Mouse (Mus musculus) forebrain, embryonic 15.5 days (tissue): ENCODE measurements around the gene Bicra. TPM values are rescaled to one million over a fixed set of nuclear protein-coding genes. Genes with fewer than 3 reads are reported as not detected.
A peak's percentile ranks its signal among the peaks of the same experiment; 100 is the strongest.

ENCODE experiments used
- ATAC-seq: fragments of 200-750 bp; cut with Nextera tagmentation; replicated peaks from 2 replicates; pipeline ENCODE4 v1.8.0; 2017; ENCODE audit warnings: mild to moderate bottlenecking, moderate TSS enrichment, moderate library complexity
- H3K27ac ChIP-seq: fragments of 300-500 bp; sonication (generic); replicated peaks from 2 replicates; pipeline ENCODE4 v1.5.1; 2015; ENCODE audit warnings: mild to moderate bottlenecking, inconsistent platforms
- H3K27me3 ChIP-seq: fragments of 300-500 bp; sonication (generic); 2 replicates; pipeline ENCODE4 v1.6.1; 2015; ENCODE audit warnings: inconsistent platforms
- H3K36me3 ChIP-seq: fragments of 300-500 bp; sonication (generic); 2 replicates; pipeline ENCODE4 v1.6.1; 2015; ENCODE audit warnings: mild to moderate bottlenecking, inconsistent platforms
- H3K4me1 ChIP-seq: fragments of 300-500 bp; sonication (generic); 2 replicates; pipeline ENCODE4 v1.6.1; 2015; ENCODE audit warnings: inconsistent platforms
- H3K4me2 ChIP-seq: fragments of 300-500 bp; sonication (generic); replicated peaks from 2 replicates; pipeline ENCODE4 v1.6.1; 2015; ENCODE audit warnings: mild to moderate bottlenecking, inconsistent platforms
- H3K4me3 ChIP-seq: fragments of 300-500 bp; sonication (generic); 2 replicates; pipeline ENCODE4 v1.5.1; 2015; ENCODE audit warnings: mild to moderate bottlenecking, inconsistent platforms
- H3K9ac ChIP-seq: fragments of 300-500 bp; sonication (generic); replicated peaks from 2 replicates; pipeline ENCODE4 v1.6.1; 2015; ENCODE audit warnings: mild to moderate bottlenecking, inconsistent platforms
- H3K9me3 ChIP-seq: fragments of 300-500 bp; sonication (generic); 2 replicates; pipeline ENCODE4 v1.6.1; 2016; ENCODE audit warnings: inconsistent platforms
- WGBS: fragments of 180-500 bp; shearing (Covaris S2); methylation state at CpG from one replicate; pipeline ENCODE4 v1.1.7; 2015; ENCODE audit warnings: mixed read lengths; 5-methylcytosine and 5-hydroxymethylcytosine counted together
- polyA plus RNA-seq: library from polyadenylated mRNA; unstranded; fragments of >200 nt; fragmentation: Nextera tagmentation; extraction: Ambion mirVana; gene quantifications from 2 replicates; pipeline ENCODE4 v1.2.1, GENCODE M21; 2015

Gene Bicra
- polyA plus RNA-seq, 1 experiment from 2014 or later, result 10.1 TPM

- H3K36me3 ChIP-seq, result no peaks in the 10 kb centered on the region
- no peaks in the 10 kb centered on the region for H3K9me3 ChIP-seq
- WGBS, result 89% methylated on average over 7 of the region's 7 CpGs
- ATAC-seq, result no peak
- no peak overlapping the region for H3K9ac ChIP-seq
- no peak overlapping the region for H3K4me2 ChIP-seq
- H3K4me1 ChIP-seq, result peaks cover 5% of the 10 kb centered on the region; the same call in 1 of the 2 replicates
- H3K4me3 ChIP-seq, result no peak overlapping the region
- H3K27me3 ChIP-seq, result no peaks in the 10 kb centered on the region
- no peak overlapping the region for H3K27ac ChIP-seq
Observed at GRCm38 (mm10) chr7:16009636-16010035, 38.1 kb downstream of the Bicra start.

GRCm38 (mm10) chr7:16005020-16005419 lies 42.7 kb downstream of the Bicra start:
- Histone ChIP-seq H3K9me3 (no peaks in the 10 kb centered on the region), H3K4me2 (no peak overlapping the region), H3K36me3 (no peaks in the 10 kb centered on the region), H3K27ac (no peak overlapping the region), H3K9ac (no peak overlapping the region), H3K4me1 (peaks cover 20% of the 10 kb centered on the region), H3K27me3 (no peaks in the 10 kb centered on the region), H3K4me3 (no peak overlapping the region)
- ATAC-seq, result no peak
- 72% methylated on average over 3 of the region's 3 CpGs for WGBS

- ATAC-seq, result no peak
- H3K9ac ChIP-seq, result no peak overlapping the region
- no peak overlapping the region for H3K27ac ChIP-seq
- no peaks in the 10 kb centered on the region for H3K9me3 ChIP-seq
- H3K4me1 ChIP-seq, result peaks cover 20% of the 10 kb centered on the region
- no peaks in the 10 kb centered on the region for H3K36me3 ChIP-seq
- H3K4me3 ChIP-seq, result no peak overlapping the region
- H3K27me3 ChIP-seq, result no peaks in the 10 kb centered on the region
- H3K4me2 ChIP-seq, result no peak overlapping the region
- WGBS, result 46% methylated on average over 12 of the region's 12 CpGs
Observed at GRCm38 (mm10) chr7:16004177-16004856, 43.4 kb downstream of the Bicra start.

GRCm38 (mm10) chr7:16003032-16003431 lies 44.7 kb downstream of the Bicra start:
- no peak overlapping the region for H3K4me3 ChIP-seq
- ATAC-seq, result no peak
- no peaks in the 10 kb centered on the region for H3K27me3 ChIP-seq
- 74% methylated on average over 4 of the region's 4 CpGs for WGBS
- H3K9ac ChIP-seq, result no peak overlapping the region
- no peaks in the 10 kb centered on the region for H3K36me3 ChIP-seq
- no peak overlapping the region; the same call in 1 of the 2 replicates for H3K27ac ChIP-seq
- no peak overlapping the region for H3K4me2 ChIP-seq
- H3K9me3 ChIP-seq, result no peaks in the 10 kb centered on the region
- H3K4me1 ChIP-seq, result peaks cover 20% of the 10 kb centered on the region

GRCm38 (mm10) chr7:16002171-16002570 lies 45.5 kb downstream of the Bicra start:
- peak; percentile 30; the same call in 1 of the 2 replicates for ATAC-seq
- no peak overlapping the region for H3K4me2 ChIP-seq
- no peak overlapping the region for H3K4me3 ChIP-seq
- peaks cover 9% of the 10 kb centered on the region; the same call in 1 of the 2 replicates for H3K36me3 ChIP-seq
- no peaks in the 10 kb centered on the region for H3K9me3 ChIP-seq
- H3K9ac ChIP-seq, result no peak overlapping the region
- H3K27ac ChIP-seq, result 0 out of 2 replicates have a peak overlapping the region, but pooled peaks have one; percentile 24
- no peaks in the 10 kb centered on the region for H3K27me3 ChIP-seq
- WGBS, result 83% methylated on average over 5 of the region's 5 CpGs
- H3K4me1 ChIP-seq, result peaks cover 20% of the 10 kb centered on the region

- 0 out of 2 replicates have a peak overlapping the region, but pooled peaks have one; percentile 24 for H3K27ac ChIP-seq
- no peak overlapping the region for H3K9ac ChIP-seq
- H3K9me3 ChIP-seq, result no peaks in the 10 kb centered on the region
- 95% methylated on average over 1 of the region's 1 CpGs for WGBS
- no peak overlapping the region for H3K4me3 ChIP-seq
- peaks cover 12% of the 10 kb centered on the region; the same call in 1 of the 2 replicates for H3K36me3 ChIP-seq
- no peak overlapping the region for H3K4me2 ChIP-seq
- no peaks in the 10 kb centered on the region for H3K27me3 ChIP-seq
- H3K4me1 ChIP-seq, result peaks cover 20% of the 10 kb centered on the region
- ATAC-seq, result no peak
Observed at GRCm38 (mm10) chr7:16001691-16002090, 46.0 kb downstream of the Bicra start.

- H3K4me2 ChIP-seq, result no peak overlapping the region
- H3K9me3 ChIP-seq, result no peaks in the 10 kb centered on the region
- ATAC-seq, result no peak
- peaks cover 71% of the 10 kb centered on the region for H3K36me3 ChIP-seq
- no peaks in the 10 kb centered on the region for H3K27me3 ChIP-seq
- no peaks in the 10 kb centered on the region for H3K4me1 ChIP-seq
- WGBS, result 89% methylated on average over 4 of the region's 4 CpGs
- no peak overlapping the region for H3K9ac ChIP-seq
- H3K27ac ChIP-seq, result no peak overlapping the region
- H3K4me3 ChIP-seq, result no peak overlapping the region
Observed at GRCm38 (mm10) chr7:15993789-15994188, 53.9 kb downstream of the Bicra start.

GRCm38 (mm10) chr7:15993152-15993551 lies 54.6 kb downstream of the Bicra start:
- no peak overlapping the region for H3K27ac ChIP-seq
- no peaks in the 10 kb centered on the region for H3K4me1 ChIP-seq
- peaks cover 78% of the 10 kb centered on the region for H3K36me3 ChIP-seq
- H3K27me3 ChIP-seq, result no peaks in the 10 kb centered on the region
- ATAC-seq, result no peak
- no peak overlapping the region for H3K4me2 ChIP-seq
- H3K9me3 ChIP-seq, result no peaks in the 10 kb centered on the region
- no peak overlapping the region for H3K4me3 ChIP-seq
- 77% methylated on average over 3 of the region's 3 CpGs for WGBS
- H3K9ac ChIP-seq, result no peak overlapping the region

GRCm38 (mm10) chr7:15991764-15992163 lies 56.0 kb downstream of the Bicra start:
- peaks cover 80% of the 10 kb centered on the region for H3K36me3 ChIP-seq

GRCm38 (mm10) chr7:15987661-15988356 lies 59.9 kb downstream of the Bicra start:
- H3K36me3 ChIP-seq, result peaks cover 63% of the 10 kb centered on the region
- WGBS, result 97% methylated on average over 16 of the region's 16 CpGs
- H3K4me2 ChIP-seq, result no peak overlapping the region
- no peaks in the 10 kb centered on the region for H3K4me1 ChIP-seq
- H3K9me3 ChIP-seq, result no peaks in the 10 kb centered on the region
- 0 out of 2 replicates have a peak, but pooled peaks have one; percentile 24 for ATAC-seq
- no peaks in the 10 kb centered on the region for H3K27me3 ChIP-seq
- no peak overlapping the region for H3K9ac ChIP-seq
- no peak overlapping the region for H3K4me3 ChIP-seq
- no peak overlapping the region for H3K27ac ChIP-seq

More at GRCm38 (mm10) chr7:15991764-15992163, 56.0 kb downstream of the Bicra start:
- H3K9me3 ChIP-seq, result no peaks in the 10 kb centered on the region
- H3K4me2 ChIP-seq, result no peak overlapping the region
- no peaks in the 10 kb centered on the region for H3K27me3 ChIP-seq
- ATAC-seq, result no peak
- no peaks in the 10 kb centered on the region for H3K4me1 ChIP-seq
- H3K9ac ChIP-seq, result no peak overlapping the region
- 87% methylated on average over 3 of the region's 3 CpGs for WGBS
- no peak overlapping the region for H3K27ac ChIP-seq
- H3K4me3 ChIP-seq, result no peak overlapping the region

- no peak for ATAC-seq
- H3K9ac ChIP-seq, result no peak overlapping the region
- H3K27me3 ChIP-seq, result no peaks in the 10 kb centered on the region
- no peaks in the 10 kb centered on the region for H3K9me3 ChIP-seq
- peaks cover 43% of the 10 kb centered on the region for H3K36me3 ChIP-seq
- H3K4me1 ChIP-seq, result no peaks in the 10 kb centered on the region
- no peak overlapping the region for H3K27ac ChIP-seq
- no peak overlapping the region for H3K4me3 ChIP-seq
- no peak overlapping the region for H3K4me2 ChIP-seq
- 35% methylated on average over 4 of the region's 4 CpGs for WGBS
Observed at GRCm38 (mm10) chr7:15982729-15983407, 64.9 kb downstream of the Bicra start.

- Histone ChIP-seq H3K36me3 (peaks cover 42% of the 10 kb centered on the region), H3K4me2 (no peak overlapping the region), H3K9me3 (no peaks in the 10 kb centered on the region), H3K9ac (no peak overlapping the region), H3K27ac (no peak overlapping the region), H3K27me3 (no peaks in the 10 kb centered on the region), H3K4me3 (no peak overlapping the region), H3K4me1 (no peaks in the 10 kb centered on the region)
- 84% methylated on average over 4 of the region's 4 CpGs for WGBS
- no peak for ATAC-seq
Observed at GRCm38 (mm10) chr7:15981538-15981937, 66.2 kb downstream of the Bicra start.
